Mouse (Mus musculus) frontal cortex, adult 2 months (tissue): Measurements from ENCODE around the gene Ccdc28b. TPM values are rescaled to one million over a fixed set of nuclear protein-coding genes. Genes with fewer than 3 reads are reported as not detected.

Experiments
- DNase-seq, 2 experiments: peaks; one replicate each; pipeline ENCODE4 v3.0.0; 2022; ENCODE audit warnings: low spot score in 1 of 2; ENCODE audit errors: extremely low spot score in 1 of 2
- polyA plus RNA-seq: library from polyadenylated mRNA; depleted of rRNA; stranded (reverse); fragments of >200 nt; gene quantifications from 2 replicates; pipeline ENCODE4 v1.2.3, GENCODE M21; 2012; rRNA removed

The Ccdc28b gene
- polyA plus RNA-seq: 105 and 107 TPM in 2 replicates

- peak in 1 of 2 experiments; percentile 77 for DNase-seq
Measured at GRCm38 (mm10) chr4:129623681-129624091, at the start of gene Ccdc28b. TSS of gene Ccdc28b (minus strand) at chr4:129623947.

- no peak for DNase-seq
Measured at GRCm38 (mm10) chr4:129672878-129673449, 49.2 kb upstream of the Ccdc28b start.

- DNase-seq: peak; percentile 84 to 96
Measured at GRCm38 (mm10) chr4:129672083-129672877, 48.5 kb upstream of the Ccdc28b start, which contains the start of gene Kpna6. TSS of gene Kpna6 (minus strand) at chr4:129672767.

GRCm38 (mm10) chr4:129671491-129672082 is 47.8 kb upstream of the Ccdc28b start:
- DNase-seq: peak in 1 of 2 experiments; percentile 65

- no peak for DNase-seq
Measured at GRCm38 (mm10) chr4:129662255-129662813, 38.6 kb upstream of the Ccdc28b start.

GRCm38 (mm10) chr4:129661584-129661983 is 37.8 kb upstream of the Ccdc28b start:
- no peak for DNase-seq

- peak in 1 of 2 experiments; percentile 48 for DNase-seq
Measured at GRCm38 (mm10) chr4:129654770-129655169, 31.0 kb upstream of the Ccdc28b start.

GRCm38 (mm10) chr4:129650359-129650758 is 26.6 kb upstream of the Ccdc28b start:
- no peak for DNase-seq

- no peak for DNase-seq
Measured at GRCm38 (mm10) chr4:129648656-129649055, 24.9 kb upstream of the Ccdc28b start.

GRCm38 (mm10) chr4:129645204-129645603 is 21.5 kb upstream of the Ccdc28b start:
- DNase-seq: no peak

GRCm38 (mm10) chr4:129641756-129642155 is 18.0 kb upstream of the Ccdc28b start:
- DNase-seq: no peak

GRCm38 (mm10) chr4:129640638-129641467 is 17.1 kb upstream of the Ccdc28b start, which contains the start of gene Txlna:
TSS of gene Txlna (minus strand) at chr4:129641065.
- DNase-seq: peak; percentile 96 to 98

GRCm38 (mm10) chr4:129640101-129640637 is 16.4 kb upstream of the Ccdc28b start:
- no peak for DNase-seq

- DNase-seq: no peak
Measured at GRCm38 (mm10) chr4:129639221-129639620, 15.5 kb upstream of the Ccdc28b start.

- no peak for DNase-seq
Measured at GRCm38 (mm10) chr4:129633852-129634251, 10.1 kb upstream of the Ccdc28b start.

- no peak for DNase-seq
Measured at GRCm38 (mm10) chr4:129631867-129632266, 8.1 kb upstream of the Ccdc28b start.

GRCm38 (mm10) chr4:129630944-129631343 is 7.2 kb upstream of the Ccdc28b start:
- no peak for DNase-seq

GRCm38 (mm10) chr4:129626035-129626434 is 2.3 kb upstream of the Ccdc28b start:
- DNase-seq: no peak

GRCm38 (mm10) chr4:129625496-129625895 is 1.7 kb upstream of the Ccdc28b start:
- no peak for DNase-seq

GRCm38 (mm10) chr4:129625029-129625370 is 1.3 kb upstream of the Ccdc28b start:
- DNase-seq: peak; percentile 58 to 71
